Mouse (Mus musculus): ENCODE data around the gene Vti1a. TPM values are rescaled to one million over a fixed set of nuclear protein-coding genes. Genes with fewer than 3 reads are reported as not detected.

Vti1a gene
- total and polyA plus RNA-seq, 2 experiments from 2014 or later: 6.6 to 12.5 TPM

DNA sequence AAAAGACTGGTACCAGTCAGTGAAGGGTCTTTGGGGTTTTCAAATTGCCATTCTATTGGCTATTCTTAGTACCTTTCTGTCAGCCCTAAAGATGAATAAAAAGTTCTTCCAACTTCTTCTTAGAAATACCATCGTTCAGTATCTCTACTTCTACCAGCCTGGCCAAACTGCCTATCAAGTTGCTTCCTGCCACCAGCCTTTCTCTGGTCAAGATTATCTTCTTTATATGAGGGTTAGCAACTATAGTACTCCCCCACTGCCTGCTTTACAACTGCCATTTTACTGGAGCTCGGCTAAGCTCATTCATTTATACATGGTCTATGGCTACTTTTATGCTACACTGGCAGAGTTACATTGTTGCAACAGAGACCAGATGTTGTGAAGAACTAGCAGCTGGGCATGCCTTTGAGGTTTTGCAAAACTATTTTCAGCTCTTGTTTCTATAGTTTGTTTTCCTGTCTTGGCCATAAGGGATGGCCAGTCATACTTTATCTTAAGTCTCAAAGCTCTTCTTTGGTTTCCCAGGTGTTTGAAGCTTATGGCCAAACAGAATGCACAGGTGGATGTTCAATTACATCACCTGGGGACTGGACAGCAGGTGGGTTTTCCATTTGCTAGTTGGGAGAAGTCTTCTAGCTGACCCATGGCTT, 25.3 kb upstream of the Vti1a start:
- DNase-seq (ENCODE audit: low spot score): no peak
- no peaks in the 10 kb centered on the region for H3K4me1 ChIP-seq (ENCODE audit: control insufficient read depth, insufficient read depth)
- no peak overlapping the region for H3K4me2 ChIP-seq (ENCODE audit: low read depth, low read length)
- H3K27me3 ChIP-seq (ENCODE audit: control insufficient read depth, insufficient read depth, low read length): no peaks in the 10 kb centered on the region
- no peak overlapping the region for H3K4me3 ChIP-seq (ENCODE audit: low read depth, low read length)
- H3K27ac ChIP-seq (ENCODE audit: low read depth): no peak overlapping the region
- 86% methylated on average over 2 of the region's 2 CpGs for WGBS
- no peak for TF ChIP-seq CTCF (IDR thresholded peaks at IDR 0.05; ENCODE audit: low read depth)
- no peak for TF ChIP-seq EP300 (IDR thresholded peaks at IDR 0.05; ENCODE audit: low read depth)
- H3K9me3 ChIP-seq (replicated peaks; ENCODE audit: control insufficient read depth, low read length): no peaks in the 10 kb centered on the region
- peaks cover 65% of the 10 kb centered on the region for H3K36me3 ChIP-seq (replicated peaks; ENCODE audit: control insufficient read depth, insufficient read depth, low read length)
- no peak for ATAC-seq (ENCODE audit: insufficient read depth, low read depth)
- no peak overlapping the region for H3K9ac ChIP-seq (replicated peaks; ENCODE audit: low read depth, low read length)

DNA sequence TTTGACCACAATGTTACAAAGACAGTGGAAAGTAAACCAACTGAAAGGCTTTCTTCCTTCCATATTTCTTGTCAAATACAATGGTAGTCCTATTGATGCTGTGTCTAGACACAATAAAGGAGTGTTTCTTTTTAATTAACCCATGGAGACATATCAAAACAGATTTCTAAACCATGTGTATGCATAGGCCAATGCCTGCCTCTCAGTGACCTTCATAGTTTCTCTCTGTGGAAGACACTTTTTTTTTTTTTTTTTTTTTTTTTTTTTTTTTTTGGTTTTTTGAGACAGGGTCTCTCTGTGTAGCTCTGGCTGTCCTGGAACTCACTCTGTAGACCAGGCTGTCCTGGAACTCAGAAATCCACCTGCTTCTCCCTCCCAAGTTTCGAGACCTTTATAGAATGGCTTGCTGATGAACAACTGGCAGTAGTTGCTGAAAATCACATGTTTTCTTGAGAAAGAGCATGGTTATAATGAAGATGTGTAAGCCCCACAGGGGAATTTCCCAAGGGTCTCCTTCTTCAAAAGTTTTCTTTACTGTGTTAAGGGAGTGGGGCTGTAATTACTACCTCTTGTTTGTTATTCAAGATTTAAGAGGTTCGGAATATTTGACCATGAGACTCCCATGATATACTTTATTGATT, 23.8 kb upstream of the Vti1a start:
- TF ChIP-seq EP300 (IDR thresholded peaks at IDR 0.05; ENCODE audit: low read depth) (no peak), CTCF (IDR thresholded peaks at IDR 0.05; ENCODE audit: low read depth) (no peak)
- no peaks in the 10 kb centered on the region for H3K27me3 ChIP-seq (ENCODE audit: control insufficient read depth, insufficient read depth, low read length)
- H3K36me3 ChIP-seq (replicated peaks; ENCODE audit: control insufficient read depth, insufficient read depth, low read length): peaks cover 69% of the 10 kb centered on the region
- H3K4me3 ChIP-seq (ENCODE audit: low read depth, low read length): no peak overlapping the region
- H3K9ac ChIP-seq (replicated peaks; ENCODE audit: low read depth, low read length): no peak overlapping the region
- H3K27ac ChIP-seq (ENCODE audit: low read depth): no peak overlapping the region
- H3K4me1 ChIP-seq (ENCODE audit: control insufficient read depth, insufficient read depth): no peaks in the 10 kb centered on the region
- no peak for DNase-seq (ENCODE audit: low spot score)
- no peaks in the 10 kb centered on the region for H3K9me3 ChIP-seq (replicated peaks; ENCODE audit: control insufficient read depth, low read length)
- WGBS: 91% methylated on average over 2 of the region's 2 CpGs
- ATAC-seq (ENCODE audit: insufficient read depth, low read depth): no peak
- H3K4me2 ChIP-seq (ENCODE audit: low read depth, low read length): no peak overlapping the region

DNA sequence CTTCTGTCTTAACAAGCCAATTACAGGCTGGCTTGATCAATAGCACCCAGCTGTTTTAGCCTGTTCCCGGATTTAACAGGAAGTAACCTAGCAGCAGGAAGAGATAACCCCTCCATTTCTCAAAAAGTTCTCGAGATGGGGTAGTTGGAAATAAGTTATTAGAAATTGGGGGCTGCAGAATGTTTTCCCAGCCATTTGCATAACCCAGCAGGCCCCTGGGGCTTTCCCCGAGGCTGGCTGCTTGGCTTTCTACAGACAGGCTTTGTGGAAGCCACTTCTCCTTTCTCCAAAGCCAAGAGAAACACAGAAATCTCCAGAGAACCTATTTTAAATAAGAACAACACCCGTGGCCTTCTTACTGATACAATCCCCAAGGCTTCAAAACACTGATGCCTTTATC, 22.9 kb upstream of the Vti1a start:
- 20% methylated on average over 4 of the region's 4 CpGs for WGBS
- DNase-seq (ENCODE audit: low spot score): no peak
- H3K4me2 ChIP-seq (ENCODE audit: low read depth, low read length): no peak overlapping the region

DNA sequence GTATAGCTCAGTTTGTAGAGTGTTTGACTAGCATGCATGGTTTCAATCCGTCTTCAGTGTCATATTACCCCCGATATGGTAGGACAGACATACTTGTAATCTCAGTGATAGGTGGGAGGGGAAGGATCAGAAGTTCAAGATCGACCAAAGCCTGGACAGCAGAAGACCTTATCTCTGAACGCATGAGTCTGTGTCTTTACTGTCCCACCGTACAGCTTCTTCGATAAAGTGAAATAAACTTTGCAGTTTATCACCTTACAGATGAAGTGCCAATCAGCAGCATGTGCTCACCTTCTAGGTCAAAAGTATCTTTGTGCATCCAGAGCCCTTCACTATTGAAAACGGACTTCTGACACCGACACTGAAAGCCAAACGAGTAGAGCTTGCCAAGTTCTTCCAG, 21.0 kb upstream of the Vti1a start:
- DNase-seq (ENCODE audit: low spot score) (no peak), ATAC-seq (ENCODE audit: insufficient read depth, low read depth) (no peak)
- no peak overlapping the region for H3K27ac ChIP-seq (ENCODE audit: low read depth)
- H3K9ac ChIP-seq (replicated peaks; ENCODE audit: low read depth, low read length): no peak overlapping the region
- no peaks in the 10 kb centered on the region for H3K9me3 ChIP-seq (replicated peaks; ENCODE audit: control insufficient read depth, low read length)
- H3K4me1 ChIP-seq (ENCODE audit: control insufficient read depth, insufficient read depth): no peaks in the 10 kb centered on the region
- no peak for TF ChIP-seq CTCF (IDR thresholded peaks at IDR 0.05; ENCODE audit: low read depth)
- no peak for TF ChIP-seq EP300 (IDR thresholded peaks at IDR 0.05; ENCODE audit: low read depth)
- peaks cover 53% of the 10 kb centered on the region for H3K36me3 ChIP-seq (replicated peaks; ENCODE audit: control insufficient read depth, insufficient read depth, low read length)
- WGBS: 73% methylated on average over 9 of the region's 9 CpGs
- H3K4me3 ChIP-seq (ENCODE audit: low read depth, low read length): no peak overlapping the region
- H3K4me2 ChIP-seq (ENCODE audit: low read depth, low read length): no peak overlapping the region
- H3K27me3 ChIP-seq (ENCODE audit: control insufficient read depth, insufficient read depth, low read length): no peaks in the 10 kb centered on the region

More for the DNA sequence above, 22.9 kb upstream of the Vti1a start:
- no peaks in the 10 kb centered on the region for H3K4me1 ChIP-seq (ENCODE audit: control insufficient read depth, insufficient read depth)
- H3K36me3 ChIP-seq (replicated peaks; ENCODE audit: control insufficient read depth, insufficient read depth, low read length): peaks cover 64% of the 10 kb centered on the region
- H3K9me3 ChIP-seq (replicated peaks; ENCODE audit: control insufficient read depth, low read length): no peaks in the 10 kb centered on the region
- H3K27me3 ChIP-seq (ENCODE audit: control insufficient read depth, insufficient read depth, low read length): no peaks in the 10 kb centered on the region
- no peak overlapping the region for H3K27ac ChIP-seq (ENCODE audit: low read depth)
- no peak overlapping the region for H3K4me3 ChIP-seq (ENCODE audit: low read depth, low read length)
- TF ChIP-seq CTCF (IDR thresholded peaks at IDR 0.05; ENCODE audit: low read depth) (no peak), EP300 (IDR thresholded peaks at IDR 0.05; ENCODE audit: low read depth) (no peak)
- no peak overlapping the region for H3K9ac ChIP-seq (replicated peaks; ENCODE audit: low read depth, low read length)
- no peak for ATAC-seq (ENCODE audit: insufficient read depth, low read depth)

DNA sequence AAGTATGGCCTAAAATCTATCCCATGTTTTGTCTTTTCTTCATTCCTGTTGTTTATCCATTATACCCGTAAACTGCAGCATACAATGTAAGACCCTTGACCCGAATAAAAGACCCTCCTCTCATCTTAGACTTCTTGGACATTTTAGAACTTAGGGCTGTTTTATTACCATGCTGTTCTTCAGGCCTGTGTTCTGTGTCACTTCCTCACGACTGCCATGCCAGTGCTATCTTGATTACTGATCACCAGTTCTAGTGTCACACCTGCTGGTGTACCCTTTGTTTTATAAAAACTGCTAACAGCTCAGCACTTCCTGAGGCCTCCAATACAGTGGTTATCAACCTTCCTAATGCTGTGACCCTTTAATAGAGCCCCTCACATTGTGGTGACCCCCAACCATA, 20.5 kb upstream of the Vti1a start:
- Histone ChIP-seq H3K9ac (replicated peaks; ENCODE audit: low read depth, low read length) (no peak overlapping the region), H3K4me3 (ENCODE audit: low read depth, low read length) (no peak overlapping the region), H3K27me3 (ENCODE audit: control insufficient read depth, insufficient read depth, low read length) (no peaks in the 10 kb centered on the region), H3K36me3 (replicated peaks; ENCODE audit: control insufficient read depth, insufficient read depth, low read length) (peaks cover 55% of the 10 kb centered on the region), H3K4me2 (ENCODE audit: low read depth, low read length) (no peak overlapping the region), H3K4me1 (ENCODE audit: control insufficient read depth, insufficient read depth) (no peaks in the 10 kb centered on the region), H3K9me3 (replicated peaks; ENCODE audit: control insufficient read depth, low read length) (no peaks in the 10 kb centered on the region), H3K27ac (ENCODE audit: low read depth) (no peak overlapping the region)
- DNase-seq (ENCODE audit: low spot score) (no peak), ATAC-seq (ENCODE audit: insufficient read depth, low read depth) (no peak)
- TF ChIP-seq EP300 (IDR thresholded peaks at IDR 0.05; ENCODE audit: low read depth) (no peak), CTCF (IDR thresholded peaks at IDR 0.05; ENCODE audit: low read depth) (no peak)
- WGBS: 76% methylated on average over 3 of the region's 3 CpGs
